Mouse (Mus musculus) E14TG2a.4 (cell line): ENCODE results near the gene Zswim5.
A peak's percentile ranks its signal among the peaks of the same experiment; 100 is the strongest.

Experiments used
- CTCF ChIP-seq: conservative IDR thresholded peaks from 2 replicates; pipeline ENCODE4 v1.5.1; 2014; ENCODE audit warnings: low read length
- NANOG ChIP-seq: IDR thresholded peaks from 2 replicates; pipeline ENCODE4 v1.6.1; 2014; ENCODE audit warnings: borderline replicate concordance, low read length, mixed read lengths
- POU5F1 ChIP-seq: IDR thresholded peaks from 2 replicates; pipeline ENCODE4 v1.6.1; 2014; ENCODE audit warnings: low read length, borderline replicate concordance

DNA sequence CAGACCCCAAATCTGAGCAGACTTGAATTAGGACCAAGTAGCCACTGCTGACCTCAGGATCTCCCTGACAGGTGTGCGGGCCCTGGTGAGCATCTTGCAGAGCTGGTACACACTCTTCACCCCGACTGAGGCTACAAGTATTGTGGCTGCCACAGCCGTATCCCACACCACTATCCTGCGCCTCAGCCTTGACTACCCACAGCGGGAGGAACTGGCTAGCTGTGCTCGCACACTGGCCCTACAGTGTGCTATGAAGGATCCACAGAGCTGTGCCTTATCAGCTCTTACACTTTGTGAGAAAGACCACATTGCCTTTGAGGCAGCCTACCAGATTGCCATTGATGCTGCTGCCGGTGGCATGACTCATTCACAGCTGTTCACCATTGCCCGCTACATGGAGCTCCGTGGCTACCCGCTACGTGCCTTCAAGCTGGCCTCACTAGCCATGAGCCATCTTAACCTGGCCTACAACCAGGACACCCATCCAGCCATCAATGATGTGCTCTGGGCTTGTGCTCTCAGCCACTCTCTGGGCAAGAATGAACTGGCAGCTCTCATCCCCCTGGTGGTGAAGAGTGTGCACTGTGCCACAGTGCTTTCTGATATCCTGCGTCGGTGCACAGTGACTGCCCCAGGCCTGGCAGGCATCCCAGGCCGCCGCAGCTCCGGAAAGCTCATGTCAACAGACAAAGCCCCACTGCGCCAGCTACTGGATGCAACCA is 109.4 kb downstream of the Zswim5 start:
- peak; percentile 73 for TF ChIP-seq CTCF
- TF ChIP-seq NANOG, result no peak
- no peak for TF ChIP-seq POU5F1
